Mouse (Mus musculus) liver, embryonic 14.5 days (tissue): Measurements from ENCODE around the gene Gpr137b. TPM values are rescaled to one million over a fixed set of nuclear protein-coding genes. Genes with fewer than 3 reads are reported as not detected.
"Not testable (repeated sequence)": the region's sequence is repeated elsewhere in the genome, so short reads cannot be mapped to it uniquely, and the experiment has no call there.

Experiments
- ATAC-seq: fragments of 200-750 bp; cut with Nextera tagmentation; 2 replicates; pipeline ENCODE4 v1.8.0; 2017; ENCODE audit warnings: moderate number of reproducible peaks, mild to moderate bottlenecking, moderate library complexity; ENCODE audit not compliant: insufficient read depth
- DNase-seq, 3 experiments: peaks; one replicate each; pipeline ENCODE4 v3.0.0-alpha.2; 2012 to 2013; ENCODE audit warnings: low read depth in 3 of 3, low spot score in 3 of 3
- H3K27ac ChIP-seq: fragments of 300-500 bp; sonication (generic); 2 replicates; pipeline ENCODE4 v1.5.1; 2014; ENCODE audit warnings: moderate library complexity, mild to moderate bottlenecking, control low read depth, inconsistent platforms
- H3K27me3 ChIP-seq: fragments of 300-500 bp; sonication (generic); 2 replicates; pipeline ENCODE4 v1.6.1; 2014; ENCODE audit warnings: mild to moderate bottlenecking, low read length, moderate library complexity; ENCODE audit not compliant: control insufficient read depth, insufficient read depth
- H3K36me3 ChIP-seq: fragments of 300-500 bp; sonication (generic); replicated peaks from 2 replicates; pipeline ENCODE4 v1.6.1; 2014; ENCODE audit warnings: low read depth; ENCODE audit not compliant: control insufficient read depth, insufficient read depth
- H3K4me1 ChIP-seq, 2 experiments: fragments of 200-500 bp in 1 of 2; fragments of 300-500 bp in 1 of 2; sonication (generic) in 1 of 2; replicated peaks; 2 replicates each; pipeline ENCODE4 v1.6.1; 2012 to 2014; ENCODE audit warnings: antibody characterized with exemption in 1 of 2, inconsistent platforms in 1 of 2, low read length in 1 of 2; ENCODE audit not compliant: control insufficient read depth in 2 of 2, insufficient read depth in 2 of 2
- H3K4me2 ChIP-seq: fragments of 300-500 bp; sonication (generic); 2 replicates; pipeline ENCODE4 v1.6.1; 2014; ENCODE audit warnings: low read depth, mild to moderate bottlenecking, control low read depth, moderate library complexity
- H3K4me3 ChIP-seq, 2 experiments: fragments of 200-500 bp in 1 of 2; fragments of 300-500 bp in 1 of 2; sonication (generic) in 1 of 2; 2 replicates each; pipeline ENCODE4 v1.5.1; 2012 to 2014; ENCODE audit warnings: low read depth in 2 of 2, low read length in 2 of 2, mild to moderate bottlenecking in 2 of 2, control low read depth in 1 of 2, inconsistent platforms in 1 of 2, moderate library complexity in 1 of 2; ENCODE audit not compliant: insufficient read depth in 1 of 2
- H3K9ac ChIP-seq: fragments of 300-500 bp; sonication (generic); replicated peaks from 2 replicates; pipeline ENCODE4 v1.6.1; 2014; ENCODE audit warnings: mild to moderate bottlenecking, control low read depth, moderate library complexity
- H3K9me3 ChIP-seq: fragments of 300-500 bp; sonication (generic); 2 replicates; pipeline ENCODE4 v1.6.1; 2016; ENCODE audit warnings: low read length, mixed read lengths; ENCODE audit not compliant: control insufficient read depth
- WGBS: fragments of 180-500 bp; shearing (Covaris S2); extraction: QIAGEN DNeasy Blood & Tissue Kit; methylation state at CpG from one replicate; pipeline ENCODE4 v1.1.7; 2014; ENCODE audit not compliant: insufficient replicate concordance; 5-methylcytosine and 5-hydroxymethylcytosine counted together
- polyA plus RNA-seq, 2 experiments: library from polyadenylated mRNA; depleted of rRNA in 1 of 2; stranded (reverse) in 1 of 2; unstranded in 1 of 2; fragments of >200 nt; fragmentation: Nextera tagmentation in 1 of 2; extraction: Ambion mirVana in 1 of 2; gene quantifications; 2 replicates each; pipeline versions ENCODE4 v1.2.1 to v1.2.3; 2012 to 2014

The Gpr137b gene
- polyA plus RNA-seq (2012; rRNA removed) (2.4 and 2.5 TPM in 2 replicates), polyA plus RNA-seq (2014; fragmentation: Nextera tagmentation; extraction: Ambion mirVana) (2.0 and 2.1 TPM in 2 replicates)

GRCm38 (mm10) chr13:13393228-13394095 is at the start of gene Gpr137b:
Gpr137b (minus strand) TSS chr13:13394014.
- H3K36me3 ChIP-seq, H3K4me1 ChIP-seq, DNase-seq, H3K9ac ChIP-seq, H3K27ac ChIP-seq, H3K27me3 ChIP-seq, H3K9me3 ChIP-seq: not testable (repeated sequence)
- Histone ChIP-seq H3K4me3 (peak within 1 kb of the TSS; percentile 14 to 27; a peak in 1 of 4 replicates), H3K4me2 (peak within 1 kb of the TSS; percentile 29)
- under 1% methylated on average over 46 of the region's 78 CpGs for WGBS
- ATAC-seq: peak; percentile 79

GRCm38 (mm10) chr13:13438112-13438953 is 44.5 kb upstream of the Gpr137b start:
- not testable (repeated sequence) for DNase-seq, H3K4me1 ChIP-seq, H3K27ac ChIP-seq, H3K9ac ChIP-seq, H3K27me3 ChIP-seq, H3K9me3 ChIP-seq, H3K36me3 ChIP-seq
- H3K4me3 ChIP-seq: peak overlapping the region in 1 of 2 experiments; percentile 40; a peak in 2 of 4 replicates
- peak overlapping the region; percentile 22 for H3K4me2 ChIP-seq
- WGBS: 2% methylated on average over 12 of the region's 28 CpGs
- ATAC-seq: peak; percentile 82

GRCm38 (mm10) chr13:13437460-13438015 is 43.7 kb upstream of the Gpr137b start, which contains the start of gene Nid1:
Nid1 (plus strand) TSS chr13:13437551.
- H3K4me1 ChIP-seq, H3K27me3 ChIP-seq, H3K27ac ChIP-seq, H3K9ac ChIP-seq, DNase-seq, H3K9me3 ChIP-seq, H3K36me3 ChIP-seq: not testable (repeated sequence)
- ATAC-seq: peak; percentile 40
- Histone ChIP-seq H3K4me3 (peak within 1 kb of the TSS in 1 of 2 experiments; percentile 40; a peak in 2 of 4 replicates), H3K4me2 (peak within 1 kb of the TSS; percentile 22)
- 2% methylated on average over 25 of the region's 39 CpGs for WGBS

GRCm38 (mm10) chr13:13436161-13436560 is 42.3 kb upstream of the Gpr137b start:
- not testable (repeated sequence) for ATAC-seq, H3K27ac ChIP-seq, H3K36me3 ChIP-seq, H3K4me3 ChIP-seq, DNase-seq, H3K27me3 ChIP-seq, H3K9me3 ChIP-seq, H3K4me1 ChIP-seq, H3K4me2 ChIP-seq, H3K9ac ChIP-seq
- WGBS: 15% methylated on average over 3 of the region's 7 CpGs

GRCm38 (mm10) chr13:13423301-13423700 is 29.5 kb upstream of the Gpr137b start:
- H3K9ac ChIP-seq, H3K4me1 ChIP-seq, DNase-seq, H3K27ac ChIP-seq, H3K4me2 ChIP-seq, H3K27me3 ChIP-seq, H3K36me3 ChIP-seq, H3K9me3 ChIP-seq, H3K4me3 ChIP-seq, ATAC-seq: not testable (repeated sequence)
- 29% methylated on average over 1 of the region's 5 CpGs for WGBS
